Mouse (Mus musculus) kidney, adult 11 months (tissue): ENCODE data around the gene Nipsnap3b.

ENCODE experiments used
- DNase-seq: peaks from one replicate; pipeline ENCODE4 v3.0.0; 2022

Nipsnap3b gene

DNA sequence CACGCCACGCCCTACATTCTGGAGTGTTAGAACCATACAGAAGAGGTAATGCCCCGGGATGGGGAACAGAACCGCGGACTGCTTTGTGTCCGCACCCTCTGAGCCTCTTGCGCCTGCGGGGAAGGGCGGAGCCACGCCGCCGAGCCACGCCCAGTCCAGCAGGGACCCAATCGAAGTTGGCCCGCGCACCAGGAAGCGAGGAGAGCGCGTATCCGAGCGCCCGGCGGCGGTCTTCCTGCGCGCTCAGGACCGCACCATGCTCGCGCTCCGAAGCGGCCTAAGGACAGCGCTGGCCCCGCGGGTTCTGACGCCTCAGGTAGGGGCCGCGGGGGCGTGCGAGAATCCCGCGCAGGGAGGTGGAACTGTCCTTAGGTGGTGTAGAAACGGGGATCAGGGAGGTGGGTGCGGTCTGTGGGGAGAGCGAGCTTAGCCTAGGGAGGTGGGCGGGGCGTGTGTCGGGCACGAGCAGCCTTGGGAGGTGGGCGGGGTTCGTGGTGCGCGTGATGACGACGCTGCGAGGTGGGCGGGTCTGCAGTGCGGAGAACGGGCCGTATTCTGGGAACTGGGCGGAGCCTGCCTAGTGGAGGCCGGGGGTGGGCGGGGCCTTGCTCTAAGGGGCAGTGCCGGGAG is at the start of gene Nipsnap3b:
Nipsnap3b (plus strand) TSS at position 149 of the 630 bp plus-strand sequence.
- DNase-seq = peak; percentile 93

DNA sequence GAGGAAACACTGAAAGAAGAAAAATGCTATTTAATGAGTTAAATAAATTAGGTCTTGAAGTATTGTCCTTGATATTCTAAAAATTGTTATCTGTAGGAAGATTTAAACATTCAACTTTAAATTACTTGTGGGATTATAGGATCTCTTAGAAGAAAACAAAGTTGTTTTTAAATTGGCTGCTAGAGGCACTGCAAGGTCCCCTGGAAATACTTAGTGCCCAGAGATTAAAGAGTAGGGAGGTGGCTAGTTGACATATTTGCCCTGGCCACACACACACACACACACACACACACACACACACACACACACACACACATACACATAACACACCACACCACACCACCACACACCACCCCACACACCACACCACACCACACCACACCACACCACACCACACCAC is 47.4 kb upstream of the Nipsnap3b start, which contains the start of gene Olfr270:
Olfr270 (plus strand) TSS at position 301 of the 400 bp plus-strand sequence.
- DNase-seq = no peak

DNA sequence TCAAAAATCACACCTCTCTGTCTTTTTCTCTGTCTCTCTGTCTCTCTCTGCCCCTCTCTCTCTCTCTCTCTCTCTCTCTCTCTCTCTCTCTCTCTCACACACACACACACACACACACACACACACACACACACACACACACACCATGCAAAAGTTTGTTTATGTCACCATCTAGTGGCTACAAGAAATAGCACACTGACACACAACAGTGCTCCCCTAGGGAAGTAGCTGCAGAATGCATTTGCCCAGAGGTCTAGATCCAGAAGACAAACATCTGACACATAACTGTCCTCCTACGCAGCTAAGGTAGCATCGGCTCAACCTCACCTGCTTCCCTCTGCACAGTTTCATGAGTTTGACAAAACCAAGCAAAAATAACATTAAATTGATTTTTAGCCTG is 26.5 kb upstream of the Nipsnap3b start:
- no peak for DNase-seq

DNA sequence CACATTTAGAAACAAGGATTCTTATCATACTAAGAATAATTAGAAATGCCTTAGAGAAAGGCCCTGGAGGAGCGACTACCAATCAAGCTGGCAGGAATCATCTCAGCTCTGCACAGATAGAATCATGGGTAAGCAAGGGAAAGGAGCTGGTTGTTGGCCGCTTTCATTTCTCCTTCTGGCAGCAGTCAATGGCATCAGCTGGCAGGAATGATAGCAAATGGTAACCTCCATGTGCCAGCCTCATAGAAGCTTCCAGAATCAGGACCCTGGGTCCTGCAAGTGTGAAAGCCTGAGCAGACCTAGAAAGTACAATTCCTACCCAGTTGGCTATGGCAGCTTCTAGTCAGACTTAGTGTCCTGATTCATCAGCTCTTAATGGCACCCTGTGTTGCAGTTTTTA is 25.4 kb upstream of the Nipsnap3b start:
- DNase-seq = no peak

DNA sequence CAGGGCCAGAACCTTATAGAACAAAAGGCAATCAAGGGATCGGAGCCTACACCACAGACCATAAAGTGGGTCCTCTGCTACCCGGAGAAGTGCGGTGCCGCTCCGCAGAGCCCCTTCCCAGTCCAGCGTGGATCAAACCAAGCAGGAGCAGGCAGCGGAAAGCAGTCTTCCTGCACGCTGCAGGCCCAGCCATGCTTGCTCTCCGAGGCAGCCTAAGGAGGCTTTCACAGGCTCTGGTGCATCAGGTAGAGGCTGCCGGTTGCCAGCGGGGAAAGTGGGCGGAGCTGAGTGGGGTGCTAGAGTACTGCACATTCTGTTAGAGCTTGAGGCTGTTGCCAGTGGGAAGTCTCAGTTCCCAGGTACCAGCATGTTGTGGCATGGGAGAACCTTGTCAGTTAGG is 22.4 kb upstream of the Nipsnap3b start, which contains the start of gene Nipsnap3a:
Nipsnap3a (plus strand) TSS at position 25 of the 400 bp plus-strand sequence.
- no peak for DNase-seq

DNA sequence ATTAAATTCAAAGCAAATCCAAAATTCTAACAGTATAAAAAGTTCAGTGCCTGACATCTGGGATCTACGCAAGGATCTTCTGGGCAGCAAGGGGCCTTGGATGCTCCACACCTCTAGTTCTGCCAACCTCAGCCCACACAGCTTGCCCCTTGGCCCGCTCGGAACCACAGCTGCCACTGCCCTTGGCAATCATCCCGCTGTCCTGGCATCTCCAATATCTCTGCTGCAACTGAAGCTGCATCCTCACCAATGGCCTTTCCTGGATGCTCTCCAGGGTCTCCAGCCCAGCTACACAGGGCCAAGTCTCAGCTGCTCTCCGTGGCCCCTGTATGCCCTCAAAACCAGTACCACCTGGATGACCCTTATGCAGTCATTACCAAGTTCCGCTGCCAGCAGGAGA is 12.2 kb upstream of the Nipsnap3b start:
- no peak for DNase-seq

DNA sequence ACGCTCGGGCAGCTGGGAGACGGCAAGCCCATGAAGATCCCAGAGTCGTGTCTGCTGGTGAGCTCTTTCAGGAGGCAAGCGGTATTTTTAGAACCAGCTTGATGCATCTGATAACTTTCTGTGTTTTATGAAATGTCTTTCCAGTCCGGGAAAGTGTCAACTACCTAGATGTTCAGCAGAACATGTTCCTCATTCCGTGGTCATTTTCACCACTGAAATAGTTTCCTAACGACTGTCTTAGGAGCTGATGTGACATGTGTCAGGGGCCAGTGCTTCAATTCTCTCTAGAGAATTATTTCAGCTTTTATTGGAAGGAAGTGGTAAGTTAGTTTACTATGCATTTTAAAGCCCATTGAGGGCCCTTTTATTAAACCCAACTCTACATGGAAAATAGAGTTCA is 11.5 kb upstream of the Nipsnap3b start:
- DNase-seq = no peak

DNA sequence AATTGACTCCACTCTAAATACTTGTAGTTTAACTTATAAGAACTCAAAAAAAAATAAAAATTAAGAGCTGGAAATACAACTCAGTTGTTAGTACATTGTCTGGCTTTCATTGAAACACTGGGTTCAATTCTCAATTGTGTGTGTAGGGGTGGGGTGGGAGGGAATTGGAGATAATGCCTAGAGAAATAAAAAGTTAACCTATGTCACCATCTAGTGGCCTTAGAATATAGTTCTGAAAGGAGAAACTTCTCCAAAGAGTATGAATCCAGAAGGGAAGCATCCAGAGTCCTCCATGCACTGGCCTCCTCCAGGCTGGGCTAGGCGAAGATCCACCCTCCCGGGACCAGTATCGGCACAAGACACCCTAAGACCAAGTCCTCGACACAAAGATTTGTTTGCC is 2.5 kb upstream of the Nipsnap3b start:
- no peak for DNase-seq

DNA sequence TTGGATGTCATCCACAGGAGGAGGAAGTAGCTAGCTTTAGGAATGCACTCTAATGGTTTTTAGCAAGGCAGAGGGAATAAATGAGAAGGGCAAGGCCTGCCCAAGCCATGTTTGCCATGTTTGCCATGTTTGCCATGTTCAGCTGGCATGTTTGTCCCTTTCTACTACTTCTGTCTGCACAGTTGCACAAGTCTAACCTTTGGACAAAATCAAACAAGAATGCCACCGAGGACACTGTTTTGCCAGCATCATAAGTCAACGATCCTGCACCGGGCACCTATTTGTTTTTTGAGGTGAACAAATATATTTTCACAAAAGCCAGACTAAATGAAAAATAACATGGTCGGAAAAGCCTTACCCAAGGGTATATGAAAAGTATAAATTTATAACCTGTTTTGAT is 1.8 kb upstream of the Nipsnap3b start:
- no peak for DNase-seq

DNA sequence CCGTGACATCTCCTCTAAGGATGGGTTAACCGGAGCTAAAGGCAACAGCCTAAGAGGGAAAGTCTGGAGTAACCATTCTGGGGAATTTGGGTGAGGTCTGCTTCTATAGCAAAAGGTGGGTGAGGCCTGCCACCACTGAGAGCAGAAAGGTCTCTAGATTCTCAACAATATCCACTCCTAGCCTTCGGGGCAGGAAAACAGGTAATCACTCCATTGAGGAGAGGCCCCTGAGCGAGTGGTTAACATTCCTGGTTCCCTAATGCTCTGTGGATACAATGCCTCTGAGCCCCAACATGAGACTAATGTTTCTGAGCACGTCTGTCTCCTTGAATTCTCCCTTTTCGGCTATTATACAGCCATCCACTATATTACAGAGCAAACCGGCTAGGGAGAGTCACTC is 2.7 kb downstream of the Nipsnap3b start:
- no peak for DNase-seq

DNA sequence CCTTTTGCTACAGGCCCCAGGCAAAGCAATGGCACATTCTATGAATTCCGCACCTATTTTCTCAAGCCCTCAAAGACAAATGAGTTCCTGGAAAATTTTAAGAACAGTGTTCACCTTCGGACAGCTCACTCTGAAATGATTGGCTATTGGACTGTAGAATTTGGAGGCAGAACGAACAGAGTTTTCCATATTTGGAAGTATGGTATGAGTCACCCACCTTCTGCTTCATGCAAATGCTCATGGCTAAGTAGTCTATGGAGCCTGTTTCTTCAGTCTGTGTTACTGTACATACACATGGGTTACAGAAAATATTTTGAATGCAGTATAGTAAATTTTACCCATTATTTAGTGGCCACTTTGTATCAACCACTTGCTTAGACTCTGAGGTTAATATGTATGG is 3.3 kb downstream of the Nipsnap3b start:
- DNase-seq = no peak

DNA sequence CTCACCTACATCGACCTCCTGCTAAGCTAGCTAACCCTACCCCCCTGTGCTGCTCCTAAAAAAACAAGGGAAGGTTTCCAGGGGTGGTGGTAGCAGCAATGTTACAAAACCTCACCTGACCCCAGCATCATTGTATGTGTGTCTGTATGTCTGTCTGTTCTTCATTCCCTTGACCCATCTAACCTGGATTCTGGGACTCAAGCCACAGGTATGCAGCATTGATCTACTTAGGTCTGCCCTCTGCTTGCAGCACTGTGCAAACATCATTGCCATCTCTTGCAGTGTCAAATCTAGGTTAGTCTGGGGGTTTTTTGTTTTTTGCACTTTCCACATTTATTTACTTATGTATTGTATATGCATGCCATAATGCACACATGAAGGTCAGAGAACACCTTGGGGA is 6.7 kb downstream of the Nipsnap3b start:
- DNase-seq = no peak

DNA sequence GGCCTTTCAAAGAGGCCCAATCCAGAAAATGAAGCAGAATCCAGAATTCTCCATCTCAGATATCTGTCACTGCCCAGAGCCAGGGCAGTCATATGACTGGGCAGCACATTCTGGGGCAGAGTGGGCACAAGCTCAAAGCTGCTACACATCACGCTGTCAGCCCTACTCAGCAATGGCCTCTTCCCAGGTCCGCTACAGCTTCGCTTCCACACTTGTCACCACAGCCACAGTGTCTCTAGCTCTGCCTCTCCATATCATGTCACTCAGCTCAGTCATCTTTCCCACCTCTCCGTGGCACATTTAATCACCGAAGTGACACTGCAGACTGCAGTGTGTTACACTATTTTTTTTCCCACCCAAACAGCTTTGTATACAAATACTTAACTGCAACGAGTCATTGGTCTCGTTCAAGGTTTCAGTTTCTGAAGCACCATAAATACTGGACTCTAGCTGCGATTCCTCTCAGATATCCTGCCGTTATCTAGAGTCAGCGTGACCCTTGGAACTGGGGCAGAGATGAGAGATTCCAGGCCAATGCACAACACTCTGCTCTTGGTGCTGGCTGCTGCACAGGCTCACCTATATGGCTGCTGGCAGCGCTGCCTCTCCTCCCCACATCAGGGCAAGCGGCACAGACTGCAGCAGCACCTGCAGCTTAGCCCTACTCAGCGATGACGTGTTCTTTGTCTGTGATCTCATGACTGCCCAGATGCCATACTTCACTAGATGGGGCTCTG is 11.7 kb downstream of the Nipsnap3b start:
- no peak for DNase-seq

DNA sequence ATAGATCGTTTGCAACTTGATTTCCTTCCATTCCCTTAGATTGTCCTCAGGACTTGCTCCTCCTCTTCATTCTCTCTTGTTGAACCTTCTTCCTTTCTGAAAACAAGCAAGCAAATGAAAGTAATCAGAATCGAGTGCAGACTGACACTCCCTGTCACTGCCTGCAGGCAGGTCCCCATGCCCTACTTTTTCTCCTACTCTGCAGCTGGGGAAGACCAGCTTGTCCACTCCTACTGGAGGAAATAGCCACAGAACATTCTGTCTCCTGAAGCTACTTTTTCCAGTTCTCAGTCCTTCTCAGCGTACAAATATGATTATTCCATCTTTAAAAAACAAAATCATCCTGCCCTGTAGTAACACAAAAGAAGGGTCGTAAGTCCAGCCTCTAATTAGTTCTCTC is 12.7 kb downstream of the Nipsnap3b start:
- DNase-seq = no peak

DNA sequence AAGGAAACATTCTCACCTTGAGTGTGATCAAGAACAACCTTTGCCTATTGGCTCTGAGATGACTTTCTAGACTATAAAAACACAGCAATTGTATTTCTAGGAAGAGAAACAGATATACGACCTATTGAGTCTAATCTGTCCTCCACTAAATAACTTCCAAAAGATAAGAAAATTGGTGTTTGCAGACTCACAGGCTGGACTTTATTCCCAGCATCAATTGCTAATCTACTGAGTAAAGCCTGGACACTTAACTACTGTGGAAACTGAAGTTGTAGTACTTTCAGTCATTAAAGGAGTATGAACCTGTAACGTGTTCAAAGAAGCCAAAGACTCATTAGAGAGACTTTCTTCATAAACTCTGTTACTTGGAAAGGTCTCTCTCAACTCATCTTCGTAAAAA is 16.1 kb downstream of the Nipsnap3b start:
- DNase-seq = no peak

DNA sequence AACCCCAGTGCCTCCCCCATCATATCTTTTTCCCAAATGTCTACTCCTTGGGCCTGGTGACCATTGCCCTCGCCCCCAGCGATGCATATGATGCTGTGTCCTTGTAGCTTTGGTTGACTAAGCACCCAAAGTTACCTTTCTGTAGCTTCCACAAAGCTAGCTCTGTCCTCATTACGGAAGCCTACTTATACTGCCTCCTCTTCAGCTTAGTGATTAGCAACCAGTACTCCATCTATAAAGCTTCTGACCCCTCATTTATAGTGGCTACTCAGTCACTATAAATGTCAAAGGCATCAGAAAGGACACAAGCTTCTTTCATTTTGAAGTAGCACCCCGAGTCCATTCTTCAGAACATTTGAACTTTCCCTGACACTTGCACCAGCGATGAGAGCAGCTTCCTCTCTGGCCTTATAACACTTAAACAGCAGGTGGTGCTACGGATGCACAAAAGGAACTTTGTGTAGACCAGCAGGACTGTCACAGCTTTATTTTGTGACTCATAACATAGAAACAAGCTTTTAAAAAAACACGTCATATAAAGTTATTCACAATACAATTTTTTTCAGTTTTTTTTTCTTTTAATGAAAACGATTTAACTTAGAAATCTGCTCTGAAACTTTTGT is 18.8 kb downstream of the Nipsnap3b start:
- DNase-seq = no peak

DNA sequence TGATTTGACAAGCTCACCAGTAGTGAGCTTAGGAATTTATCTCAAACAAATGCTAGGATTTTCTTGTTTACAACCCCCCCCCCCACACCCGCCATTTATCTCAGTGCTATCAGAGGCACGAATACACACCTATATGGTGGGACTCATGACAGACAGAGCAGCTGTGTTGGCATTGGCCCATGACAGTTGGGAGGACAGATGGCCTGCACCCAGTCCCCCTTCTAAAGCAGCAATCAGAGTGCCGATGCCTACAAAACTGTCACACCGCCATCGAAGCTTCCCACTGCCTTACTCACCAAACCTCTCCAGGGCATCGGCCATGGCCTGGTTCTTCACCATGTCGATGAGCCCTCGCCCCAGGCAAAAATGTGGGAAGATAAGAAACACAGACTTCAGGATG is 32.1 kb downstream of the Nipsnap3b start:
- DNase-seq = no peak

DNA sequence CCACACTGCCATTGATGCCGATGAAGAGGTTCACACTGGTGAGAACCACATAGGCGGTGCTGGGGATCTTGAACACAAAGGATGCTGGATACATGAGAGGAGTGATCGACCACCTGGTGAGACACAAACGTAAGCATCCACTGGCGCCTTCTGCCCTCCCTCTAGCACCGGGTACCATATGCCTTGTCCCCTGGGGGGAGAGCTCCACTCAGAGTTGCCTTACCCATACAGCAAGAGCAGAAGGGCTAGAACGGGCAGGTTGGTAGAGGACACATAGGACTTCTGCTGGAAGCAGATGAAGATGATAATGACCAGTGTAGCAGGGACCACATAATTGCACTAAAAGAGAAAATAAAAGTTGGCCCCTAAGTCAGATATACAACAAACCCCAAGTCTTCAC is 34.1 kb downstream of the Nipsnap3b start:
- no peak for DNase-seq

DNA sequence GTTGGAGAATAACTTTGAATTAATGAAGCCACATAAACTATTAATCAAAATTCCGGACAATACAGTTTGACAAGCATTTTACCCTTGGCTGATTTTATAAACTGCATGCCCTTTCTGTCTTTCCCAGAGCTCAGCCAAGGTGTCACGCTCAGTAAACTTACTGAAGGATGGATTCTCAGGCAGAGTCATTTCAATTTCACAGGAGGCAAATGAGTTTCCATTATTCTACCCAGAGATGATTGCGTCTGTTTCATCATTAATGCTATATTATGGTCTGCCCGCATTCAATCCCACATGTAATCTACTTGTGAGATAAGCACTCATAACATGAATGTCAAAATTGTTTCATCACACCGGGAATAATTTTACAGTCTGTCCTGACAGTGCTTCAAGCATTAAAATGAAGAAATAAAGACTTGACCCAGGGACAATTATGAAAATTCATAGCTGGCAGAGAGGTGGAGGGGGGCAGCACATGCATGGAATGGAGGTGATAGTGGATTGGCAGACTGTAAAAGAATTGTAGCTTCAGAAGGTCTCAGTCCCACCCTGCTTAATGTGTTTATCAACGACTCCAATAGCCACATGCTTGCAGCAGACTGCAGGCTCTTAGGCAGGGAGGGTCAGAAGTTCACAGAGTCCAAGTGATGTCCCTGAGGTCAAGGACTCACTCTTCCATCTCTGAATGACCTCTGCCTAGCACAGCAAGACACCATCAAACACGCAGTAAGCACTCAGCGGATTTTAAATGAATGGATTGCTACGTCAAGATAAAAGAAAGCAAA is 34.8 kb downstream of the Nipsnap3b start:
- DNase-seq = no peak

DNA sequence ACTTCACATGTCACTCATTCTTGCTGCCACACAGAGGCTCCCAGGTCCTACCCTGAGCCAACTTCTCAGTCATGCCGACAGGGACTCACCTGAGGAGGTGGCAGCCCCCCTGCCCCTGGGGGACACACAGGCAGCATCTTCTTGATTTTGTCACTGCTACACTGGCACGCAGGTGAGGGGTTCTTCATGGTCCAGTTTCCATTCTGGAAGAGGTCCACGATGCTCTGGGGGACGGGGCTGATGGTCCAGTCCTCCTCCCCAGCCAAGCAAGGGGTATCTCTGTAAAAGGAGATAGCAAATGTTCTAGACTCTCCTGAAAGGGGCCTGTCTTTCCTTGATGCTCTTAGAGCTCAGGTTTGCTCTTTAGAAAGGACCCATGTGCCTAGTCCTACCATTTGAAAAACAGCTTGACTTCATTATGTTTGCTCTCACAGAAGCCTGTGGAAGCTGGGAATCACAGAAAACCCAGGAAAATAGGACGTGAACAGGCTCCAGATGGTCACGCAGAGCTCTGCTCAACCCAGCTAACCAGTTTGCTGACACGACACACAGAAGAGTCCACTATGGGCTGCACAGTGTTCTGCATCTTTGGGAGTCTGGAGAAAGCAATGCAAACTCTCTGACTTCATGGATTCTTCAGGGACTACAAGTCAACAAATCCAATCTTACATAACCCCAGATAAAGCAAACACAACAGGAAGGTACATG is 50.8 kb downstream of the Nipsnap3b start:
- no peak for DNase-seq
